ENCODE assay signal across 14 mouse cellular contexts in genomic region chr19:56220724-56221407, GRCm38 (mm10).
DNase-seq lines count a peak whose midpoint lies in the region; ATAC-seq lines count a peak whose summit lies in the region.
"Had no signal": no experiment of that assay in that cellular context is flagged by ENCODE, and none has a peak within 500 bp of the region (broad histone marks: within the 10 kb centered on the region; RNA-seq: fewer than 3 reads in every experiment).

No protein-coding gene starts in this region.

- no peak overlapping the region for H3K9ac ChIP-seq in forebrain, embryonic 12.5 days
- H3K9ac ChIP-seq in intestine, embryonic 15.5 days: no peak overlapping the region
- H3K9ac ChIP-seq: limb, embryonic 13.5 days; lung, embryonic 14.5 days had no signal

- intact Hi-C loops in left cerebral cortex, postnatal 4 days (cut with DNase I): no loop called here

- no peaks in the 10 kb centered on the region for H3K9me3 ChIP-seq in forebrain, embryonic 12.5 days
- H3K9me3 ChIP-seq in limb, embryonic 10.5 days (replicated peaks): no peaks in the 10 kb centered on the region
- no peaks in the 10 kb centered on the region for H3K9me3 ChIP-seq in intestine, embryonic 15.5 days
- H3K9me3 ChIP-seq: limb, embryonic 13.5 days; megakaryocyte, embryonic 14.5 days had no signal

- 37% methylated on average over 15 of the region's 15 CpGs for WGBS in forebrain, embryonic 12.5 days
- 77% methylated on average over 15 of the region's 15 CpGs for WGBS in limb, embryonic 10.5 days
- 72% methylated on average over 15 of the region's 15 CpGs for WGBS in intestine, embryonic 15.5 days

- no peak overlapping the region for H3K4me2 ChIP-seq in forebrain, embryonic 12.5 days
- H3K4me2 ChIP-seq in intestine, embryonic 15.5 days (replicated peaks): no peak overlapping the region
- H3K4me2 ChIP-seq: limb, embryonic 13.5 days; lung, embryonic 14.5 days had no signal

- H3K27ac ChIP-seq in forebrain, embryonic 12.5 days: peak overlapping the region; percentile 37; the same call in 1 of the 2 replicates
- H3K27ac ChIP-seq in limb, embryonic 10.5 days: peak overlapping the region; percentile 42; the same call in 1 of the 2 replicates
- H3K27ac ChIP-seq in intestine, embryonic 15.5 days: no peak overlapping the region
- H3K27ac ChIP-seq: limb, embryonic 13.5 days had no signal

- no peak overlapping the region for H3K4me3 ChIP-seq in forebrain, embryonic 12.5 days (replicated peaks)
- H3K4me3 ChIP-seq in limb, embryonic 10.5 days: no peak overlapping the region
- no peak overlapping the region for H3K4me3 ChIP-seq in intestine, embryonic 15.5 days (replicated peaks)
- H3K4me3 ChIP-seq: limb, embryonic 13.5 days; megakaryocyte, embryonic 14.5 days had no signal

- peaks cover 13% of the 10 kb centered on the region for H3K4me1 ChIP-seq in forebrain, embryonic 12.5 days
- H3K4me1 ChIP-seq in limb, embryonic 10.5 days: peaks cover 81% of the 10 kb centered on the region
- H3K4me1 ChIP-seq in intestine, embryonic 15.5 days (replicated peaks): no peaks in the 10 kb centered on the region
- H3K4me1 ChIP-seq: megakaryocyte, embryonic 14.5 days had no signal

- no peaks in the 10 kb centered on the region for H3K36me3 ChIP-seq in forebrain, embryonic 12.5 days (replicated peaks)
- no peaks in the 10 kb centered on the region for H3K36me3 ChIP-seq in limb, embryonic 10.5 days
- H3K36me3 ChIP-seq in intestine, embryonic 15.5 days: no peaks in the 10 kb centered on the region
- H3K36me3 ChIP-seq: limb, embryonic 13.5 days had no signal

- ATAC-seq in forebrain, embryonic 12.5 days (ENCODE audit: low FRiP score): no peak
- no peak for ATAC-seq in intestine, embryonic 15.5 days

- peak; percentile 11 for DNase-seq in right cerebral cortex, postnatal 4 days
- DNase-seq in right cerebral cortex, postnatal 14 days: no peak
- no peak for DNase-seq in limb, embryonic 10.5 days (ENCODE audit: low spot score)
- no peak for DNase-seq in frontal cortex, postnatal 25 days (ENCODE audit: low spot score in 2 of 2)
- no peak for DNase-seq in left cerebral cortex, postnatal 4 days
- DNase-seq: cerebellum, adult 9-11 months; gastrocnemius, postnatal 25 days; layer of hippocampus, adult 9-11 months; lung, embryonic 14.5 days; right cerebral cortex, postnatal 25 days had no signal

- H3K27me3 ChIP-seq in forebrain, embryonic 12.5 days: peaks cover 11% of the 10 kb centered on the region; the same call in 1 of the 2 replicates
- peaks cover 12% of the 10 kb centered on the region for H3K27me3 ChIP-seq in limb, embryonic 10.5 days (ENCODE audit: low read depth, poor library complexity, severe bottlenecking)
- no peaks in the 10 kb centered on the region for H3K27me3 ChIP-seq in intestine, embryonic 15.5 days (replicated peaks)
